Mouse (Mus musculus) 3134 (cell line): ENCODE measurements around the gene Vsig10l.

Experiments
- DNase-seq: peaks from one replicate; pipeline ENCODE4 v3.0.0-alpha.2; 2011; ENCODE audit warnings: low spot score; ENCODE audit not compliant: insufficient read length; ENCODE audit errors: extremely low read depth

Gene Vsig10l

DNA sequence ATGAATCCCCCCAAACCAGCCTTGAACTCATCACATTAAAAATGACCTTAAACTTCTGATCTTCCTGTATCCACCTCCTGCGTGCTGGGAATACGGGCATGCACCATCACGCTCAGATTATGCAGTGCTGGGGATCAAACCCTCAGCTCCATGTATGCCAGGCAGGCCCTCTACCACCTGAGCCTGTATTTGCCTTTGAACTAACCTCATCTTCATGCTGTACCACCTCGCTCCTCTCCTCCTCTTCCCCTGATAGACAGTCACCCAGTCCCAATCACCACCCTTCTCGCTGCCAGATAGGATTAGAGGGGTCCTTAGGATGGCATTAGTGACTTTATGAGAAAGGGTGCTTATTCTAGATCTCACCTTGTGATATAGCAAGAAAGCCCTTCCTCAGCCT lies 52.1 kb downstream of the Vsig10l start:
- DNase-seq: no peak

DNA sequence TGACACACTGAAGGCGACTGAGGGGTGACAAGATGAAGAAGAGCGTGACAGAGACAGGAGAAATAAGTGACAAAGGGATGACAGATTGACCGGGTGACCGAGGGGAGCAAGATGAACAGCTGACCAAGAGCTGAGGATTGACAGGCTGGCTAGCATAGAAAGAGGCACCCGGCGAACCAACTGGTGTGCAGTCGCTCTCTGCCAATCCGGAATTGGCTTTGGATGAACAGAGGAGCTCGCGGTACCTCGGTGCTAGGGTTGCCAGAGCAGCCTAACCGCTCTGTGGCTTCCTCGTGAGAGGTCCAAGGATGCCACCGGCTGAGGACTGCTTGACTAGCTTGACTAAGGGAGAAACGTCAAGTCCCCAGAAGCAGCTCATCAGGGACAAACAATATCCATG lies 55.4 kb downstream of the Vsig10l start:
- no peak for DNase-seq
